Comparison of ENCODE assay signal across 8 mouse cellular contexts in the genomic region with DNA sequence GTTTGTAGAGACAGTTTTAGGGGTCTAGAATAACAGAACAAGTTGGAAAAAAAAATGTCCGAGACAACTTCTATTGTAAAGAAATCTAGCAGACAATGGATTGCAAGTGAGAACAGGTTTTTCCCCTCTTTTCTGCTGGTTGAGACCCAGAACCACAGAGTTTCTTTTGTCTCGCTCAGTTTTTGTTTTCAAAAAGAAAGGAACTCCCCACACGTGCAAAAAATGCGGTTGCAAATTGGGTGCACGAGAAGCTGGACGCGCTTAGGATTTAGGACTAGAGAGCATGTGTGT. TPM values are rescaled to one million over a fixed set of nuclear protein-coding genes. Genes with fewer than 3 reads are reported as not detected.
DNase-seq lines count a peak whose midpoint lies in the region; ATAC-seq and TF ChIP-seq lines count a peak whose summit lies in the region.

No protein-coding gene starts in this region.

- DNase-seq in liver, adult 2 months (ENCODE audit: extremely low read depth, low read depth, low spot score) = no peak
- no peak for DNase-seq in liver
- DNase-seq in embryo, embryonic 10.5 days (ENCODE audit: low spot score) = peak; percentile 70
- DNase-seq in right cerebral cortex, adult 2 months (ENCODE audit: low spot score in 2 of 2) = no peak
- no peak for DNase-seq in cerebellum, postnatal 10 days
- no peak for DNase-seq in yolk sac, embryonic 10.5 days (ENCODE audit: low spot score)

- no peaks in the 10 kb centered on the region for H3K9me3 ChIP-seq in hindbrain, embryonic 16.5 days (ENCODE audit: control insufficient read depth, low read length)
- no peaks in the 10 kb centered on the region for H3K9me3 ChIP-seq in neural tube, embryonic 12.5 days

- peaks cover 2% of the 10 kb centered on the region; the same call in 1 of the 2 replicates for H3K79me2 ChIP-seq in liver, adult 2 months (ENCODE audit: control insufficient read depth, insufficient read depth, low read length)

- peak; percentile 9; the same call in 1 of the 2 replicates for ATAC-seq in hindbrain, embryonic 16.5 days
- peak; percentile 9; the same call in 1 of the 2 replicates for ATAC-seq in neural tube, embryonic 12.5 days (ENCODE audit: low FRiP score, low read depth)

- H3K9ac ChIP-seq in liver, adult 2 months (ENCODE audit: low read depth, low read length) = peak overlapping the region; percentile 75
- H3K9ac ChIP-seq in hindbrain, embryonic 16.5 days (ENCODE audit: low read depth, low read length) = peak overlapping the region; percentile 87
- peak overlapping the region; percentile 84 for H3K9ac ChIP-seq in neural tube, embryonic 12.5 days

- no peak for TF ChIP-seq POLR2A in liver, adult 2 months (IDR thresholded peaks at IDR 0.05; ENCODE audit: extremely low read depth, insufficient read depth, low read length)

- no peaks in the 10 kb centered on the region for H3K27me3 ChIP-seq in liver, adult 2 months (ENCODE audit: control insufficient read depth, insufficient read depth, low read length)
- no peaks in the 10 kb centered on the region for H3K27me3 ChIP-seq in hindbrain, embryonic 16.5 days (replicated peaks; ENCODE audit: control insufficient read depth, insufficient read depth, low read length)
- no peaks in the 10 kb centered on the region for H3K27me3 ChIP-seq in neural tube, embryonic 12.5 days (replicated peaks)

- under 1% methylated on average over 7 of the region's 7 CpGs for WGBS in liver, adult 2 months
- WGBS in hindbrain, embryonic 16.5 days = 2% methylated on average over 7 of the region's 7 CpGs
- WGBS in neural tube, embryonic 12.5 days = under 1% methylated on average over 7 of the region's 7 CpGs

- H3K27ac ChIP-seq in liver, adult 2 months (replicated peaks; ENCODE audit: insufficient read depth, low read depth, low read length) = peak overlapping the region; percentile 71
- peak overlapping the region; percentile 95 for H3K27ac ChIP-seq in hindbrain, embryonic 16.5 days (ENCODE audit: low read depth, low read length)
- H3K27ac ChIP-seq in neural tube, embryonic 12.5 days = peak overlapping the region; percentile 64

- peaks cover 3% of the 10 kb centered on the region; the same call in 1 of the 2 replicates for H3K4me1 ChIP-seq in liver, adult 2 months (ENCODE audit: control insufficient read depth, insufficient read depth, low read length)
- H3K4me1 ChIP-seq in hindbrain, embryonic 16.5 days (ENCODE audit: control insufficient read depth, insufficient read depth, low read depth, low read length) = peaks cover 7% of the 10 kb centered on the region
- peaks cover 10% of the 10 kb centered on the region; the same call in 1 of the 2 replicates for H3K4me1 ChIP-seq in neural tube, embryonic 12.5 days

- H3K4me3 ChIP-seq in liver, adult 2 months (ENCODE audit: insufficient read depth, low read depth, low read length) = peak overlapping the region; percentile 69
- peak overlapping the region; percentile 87 for H3K4me3 ChIP-seq in hindbrain, embryonic 16.5 days (ENCODE audit: low read length)
- peak overlapping the region; percentile 75 for H3K4me3 ChIP-seq in neural tube, embryonic 12.5 days

- TF ChIP-seq CTCF in liver, adult 2 months (IDR thresholded peaks at IDR 0.05; ENCODE audit: low read depth, low read length) = no peak

- H3K4me2 ChIP-seq in hindbrain, embryonic 16.5 days (ENCODE audit: low read length) = peak overlapping the region; percentile 79
- H3K4me2 ChIP-seq in neural tube, embryonic 12.5 days (replicated peaks) = peak overlapping the region; percentile 69

- H3K36me3 ChIP-seq in liver, adult 2 months (ENCODE audit: control insufficient read depth, insufficient read depth, low read length) = peaks cover 28% of the 10 kb centered on the region
- peaks cover 26% of the 10 kb centered on the region for H3K36me3 ChIP-seq in hindbrain, embryonic 16.5 days (ENCODE audit: control insufficient read depth, insufficient read depth, low read length)
- peaks cover 30% of the 10 kb centered on the region for H3K36me3 ChIP-seq in neural tube, embryonic 12.5 days

RNA-seq across cellular contexts. Expression of gene Ssbp1, which starts 0.5 kb away (rescaled TPM):
- 21.6 and 29.0 TPM in 2 replicates for total RNA-seq in liver, adult 2 months (2014; rRNA removed)
- polyA plus RNA-seq in liver, adult 2 months (2012; rRNA removed) = 7.9 and 8.1 TPM in 2 replicates
- polyA plus RNA-seq in hindbrain, embryonic 16.5 days (2015; fragmentation: Nextera tagmentation; extraction: Ambion mirVana) = 90.2 and 90.6 TPM in 2 replicates
- 147 and 156 TPM in 2 replicates for polyA plus RNA-seq in neural tube, embryonic 12.5 days (2016; fragmentation: Nextera tagmentation; extraction: Ambion mirVana)

RNA-seq across cellular contexts. Expression of gene Tas2r137, which starts 19.4 kb away (rescaled TPM):
- total RNA-seq in liver, adult 2 months (2014; rRNA removed) = 0.09 and 0.13 TPM in 2 replicates
- 0.11 TPM in 1 of 2 replicates, not detected in the other for polyA plus RNA-seq in liver, adult 2 months (2012; rRNA removed)
- not detected in 2 replicates for polyA plus RNA-seq in hindbrain, embryonic 16.5 days (2015; fragmentation: Nextera tagmentation; extraction: Ambion mirVana)
- not detected in 2 replicates for polyA plus RNA-seq in neural tube, embryonic 12.5 days (2016; fragmentation: Nextera tagmentation; extraction: Ambion mirVana)

RNA-seq across cellular contexts. Expression of gene Tas2r108, which starts 21.7 kb away (rescaled TPM):
- total RNA-seq in liver, adult 2 months (2014; rRNA removed) = 0.27 TPM in 1 of 2 replicates, not detected in the other
- polyA plus RNA-seq in liver, adult 2 months (2012; rRNA removed) = not detected in 2 replicates
- polyA plus RNA-seq in hindbrain, embryonic 16.5 days (2015; fragmentation: Nextera tagmentation; extraction: Ambion mirVana) = not detected in 2 replicates
- not detected in 2 replicates for polyA plus RNA-seq in neural tube, embryonic 12.5 days (2016; fragmentation: Nextera tagmentation; extraction: Ambion mirVana)

RNA-seq across cellular contexts. Expression of gene Wee2, which starts 32.8 kb away (rescaled TPM):
- total RNA-seq in liver, adult 2 months (2014; rRNA removed) = not detected in 2 replicates
- not detected in 2 replicates for polyA plus RNA-seq in liver, adult 2 months (2012; rRNA removed)
- polyA plus RNA-seq in hindbrain, embryonic 16.5 days (2015; fragmentation: Nextera tagmentation; extraction: Ambion mirVana) = 0.31 and 0.37 TPM in 2 replicates
- polyA plus RNA-seq in neural tube, embryonic 12.5 days (2016; fragmentation: Nextera tagmentation; extraction: Ambion mirVana) = 0.09 TPM in 1 of 2 replicates, not detected in the other

RNA-seq across cellular contexts. Expression of gene E330009J07Rik, which starts 35.7 kb away (rescaled TPM):
- total RNA-seq in liver, adult 2 months (2014; rRNA removed) = 6.5 and 8.3 TPM in 2 replicates
- polyA plus RNA-seq in liver, adult 2 months (2012; rRNA removed) = 3.7 and 4.1 TPM in 2 replicates
- 12.8 and 16.7 TPM in 2 replicates for polyA plus RNA-seq in hindbrain, embryonic 16.5 days (2015; fragmentation: Nextera tagmentation; extraction: Ambion mirVana)
- polyA plus RNA-seq in neural tube, embryonic 12.5 days (2016; fragmentation: Nextera tagmentation; extraction: Ambion mirVana) = 16.5 and 21.7 TPM in 2 replicates

Comparison
In these comparisons a context has a peak if more than half of its experiments do, and no peak if none do; other contexts are left out.
1. RNA of gene Ssbp1, which starts 0.5 kb away (polyA plus RNA-seq): 147 to 156 TPM in neural tube, embryonic 12.5 days and 90.2 to 90.6 TPM in hindbrain, embryonic 16.5 days; 7.9 to 8.1 TPM in liver, adult 2 months; every median in the first group is over 10 times any median in the second.
2. Peak in every context shown above with its lines, with median percentiles within 50 percentile points of each other: H3K27ac ChIP-seq, H3K4me3 ChIP-seq and H3K9ac ChIP-seq.